Mouse (Mus musculus) midbrain, embryonic 10.5 days (tissue): Measurements from ENCODE around the gene Pidd1. TPM values are rescaled to one million over a fixed set of nuclear protein-coding genes. Genes with fewer than 3 reads are reported as not detected.

ENCODE experiments used
- DNase-seq: peaks from one replicate; pipeline ENCODE4 v3.0.0-alpha.2; 2017; ENCODE audit warnings: low spot score
- H3K27ac ChIP-seq: fragments of 300-500 bp; sonication (generic); replicated peaks from 2 replicates; pipeline ENCODE4 v1.5.1; 2016; ENCODE audit warnings: mild to moderate bottlenecking
- H3K27me3 ChIP-seq: fragments of 300-500 bp; sonication (generic); 2 replicates; pipeline ENCODE4 v1.6.1; 2016; ENCODE audit warnings: low read depth, mild to moderate bottlenecking; ENCODE audit not compliant: poor library complexity, severe bottlenecking
- H3K36me3 ChIP-seq: fragments of 300-500 bp; sonication (generic); 2 replicates; pipeline ENCODE4 v1.6.1; 2016; ENCODE audit warnings: mild to moderate bottlenecking, moderate library complexity
- H3K4me1 ChIP-seq: fragments of 300-500 bp; sonication (generic); 2 replicates; pipeline ENCODE4 v1.6.1; 2016
- H3K4me3 ChIP-seq: fragments of 300-500 bp; sonication (generic); 2 replicates; pipeline ENCODE4 v1.5.1; 2016; ENCODE audit warnings: mild to moderate bottlenecking, moderate library complexity
- H3K9me3 ChIP-seq: fragments of 300-500 bp; sonication (generic); replicated peaks from 2 replicates; pipeline ENCODE4 v1.6.1; 2016; ENCODE audit warnings: mild to moderate bottlenecking
- WGBS: fragments of 180-500 bp; shearing (Covaris S2); methylation state at CpG from one replicate; pipeline ENCODE4 v1.1.7; 2016; 5-methylcytosine and 5-hydroxymethylcytosine counted together
- polyA plus RNA-seq: library from polyadenylated mRNA; unstranded; fragments of >200 nt; fragmentation: Nextera tagmentation; extraction: Ambion mirVana; gene quantifications from 2 replicates; pipeline ENCODE4 v1.2.1, GENCODE M21; 2016

Gene Pidd1
- polyA plus RNA-seq, 1 experiment from 2014 or later: 20.9 TPM

DNA sequence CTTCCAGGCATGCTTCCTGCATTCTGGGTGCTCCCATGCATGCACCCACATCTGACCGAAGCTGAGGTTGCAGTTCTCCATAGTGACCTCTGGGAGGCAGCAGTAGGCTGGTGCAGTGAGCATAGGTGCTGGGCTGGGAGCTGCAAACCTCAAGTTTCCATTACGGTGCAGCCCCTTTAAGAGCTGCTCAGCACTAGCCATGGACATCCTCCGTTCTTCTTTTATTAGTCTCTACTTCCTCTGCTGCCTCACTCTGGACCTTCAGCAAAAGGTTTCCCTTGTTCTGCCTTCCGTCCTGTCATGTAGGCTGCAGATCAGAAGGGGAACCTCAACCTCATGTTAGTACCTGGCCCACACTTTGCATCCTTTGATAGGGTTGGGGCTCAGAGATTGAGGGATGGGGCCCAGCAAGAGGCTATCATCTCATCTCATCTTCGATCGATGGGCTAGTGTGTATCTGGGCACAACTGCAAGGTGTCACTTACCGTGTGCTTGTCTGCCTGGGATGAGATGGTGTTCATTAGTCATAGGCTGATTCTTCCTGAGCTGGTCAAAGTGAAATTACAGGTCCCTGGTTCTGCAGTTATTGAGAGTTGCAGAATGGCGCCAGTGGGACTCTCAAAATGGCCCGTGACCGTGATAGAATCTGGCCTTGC, 37.1 kb upstream of the Pidd1 start:
- Histone ChIP-seq H3K36me3 (no peaks in the 10 kb centered on the region), H3K9me3 (no peaks in the 10 kb centered on the region), H3K27me3 (peaks cover 62% of the 10 kb centered on the region), H3K4me3 (peak overlapping the region; percentile 74), H3K27ac (peak overlapping the region; percentile 79; the same call in 1 of the 2 replicates), H3K4me1 (peaks cover 51% of the 10 kb centered on the region)
- peak; percentile 66 for DNase-seq
- 13% methylated on average over 10 of the region's 10 CpGs for WGBS

DNA sequence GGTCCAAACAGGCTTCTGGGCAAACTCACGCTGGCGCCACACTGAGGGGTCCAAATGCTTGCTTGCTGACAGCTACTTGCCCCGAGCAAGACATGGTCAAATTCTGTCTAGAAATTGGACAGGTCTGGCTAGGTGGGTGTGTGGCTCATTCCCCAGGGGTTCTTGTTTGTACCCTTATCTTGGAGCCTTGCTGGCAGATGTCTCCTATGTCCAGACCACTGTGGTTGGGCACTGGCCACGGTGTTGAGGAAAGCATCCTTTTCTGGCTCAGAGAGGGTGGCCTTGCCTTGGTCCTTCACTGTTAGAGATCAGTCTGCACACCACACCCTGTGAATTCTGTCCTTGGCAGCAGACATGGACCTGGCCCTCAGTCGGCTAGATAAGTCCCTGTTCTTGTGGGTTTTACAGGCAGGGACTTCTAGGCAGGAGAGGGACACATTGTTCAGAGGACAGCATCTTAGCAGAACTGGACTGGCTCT, 34.5 kb upstream of the Pidd1 start:
- peaks cover 56% of the 10 kb centered on the region for H3K27me3 ChIP-seq
- DNase-seq: no peak
- 77% methylated on average over 5 of the region's 5 CpGs for whole genome bisulfite sequencing
- no peak overlapping the region for H3K4me3 ChIP-seq
- no peaks in the 10 kb centered on the region for H3K9me3 ChIP-seq
- peaks cover 2% of the 10 kb centered on the region; the same call in 1 of the 2 replicates for H3K36me3 ChIP-seq
- H3K4me1 ChIP-seq: peaks cover 67% of the 10 kb centered on the region
- no peak overlapping the region for H3K27ac ChIP-seq

DNA sequence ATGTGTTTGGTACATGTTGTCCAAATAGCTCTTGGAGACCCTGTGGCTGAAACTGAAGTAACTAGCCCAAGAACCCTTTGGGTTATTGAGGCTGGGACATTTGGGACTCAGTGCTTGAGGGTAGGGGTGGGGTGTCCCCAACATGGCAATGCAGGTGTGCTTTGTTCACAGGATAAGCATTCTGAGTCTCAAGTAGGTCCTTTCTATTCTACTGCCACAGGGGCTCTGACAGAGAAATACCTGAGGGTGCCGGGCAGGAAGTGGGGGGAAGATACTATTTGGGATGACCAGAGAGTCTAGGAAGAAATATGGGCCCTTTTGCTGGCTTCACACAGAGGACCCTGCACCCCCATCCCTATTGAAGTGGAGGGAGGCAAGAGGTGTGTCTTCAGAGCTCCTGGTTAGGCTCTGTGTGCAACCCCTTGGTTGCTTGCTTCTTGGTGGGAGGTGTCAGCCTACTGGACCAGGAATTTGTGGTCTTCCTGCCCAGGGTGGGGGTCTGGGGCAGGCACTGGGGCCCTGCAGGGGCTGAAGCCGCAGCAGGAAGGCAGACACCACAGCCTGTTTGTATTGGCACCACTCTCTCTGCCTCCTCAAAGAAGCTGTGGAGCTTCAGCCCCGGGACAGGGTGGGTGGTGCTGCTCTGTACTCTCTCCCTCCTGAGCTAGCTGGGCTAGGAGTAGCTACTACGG, 33.9 kb upstream of the Pidd1 start:
- Histone ChIP-seq H3K36me3 (peaks cover 6% of the 10 kb centered on the region), H3K4me3 (no peak overlapping the region), H3K27ac (no peak overlapping the region), H3K27me3 (peaks cover 50% of the 10 kb centered on the region), H3K4me1 (peaks cover 67% of the 10 kb centered on the region), H3K9me3 (no peaks in the 10 kb centered on the region)
- WGBS: 72% methylated on average over 4 of the region's 4 CpGs
- DNase-seq: no peak

DNA sequence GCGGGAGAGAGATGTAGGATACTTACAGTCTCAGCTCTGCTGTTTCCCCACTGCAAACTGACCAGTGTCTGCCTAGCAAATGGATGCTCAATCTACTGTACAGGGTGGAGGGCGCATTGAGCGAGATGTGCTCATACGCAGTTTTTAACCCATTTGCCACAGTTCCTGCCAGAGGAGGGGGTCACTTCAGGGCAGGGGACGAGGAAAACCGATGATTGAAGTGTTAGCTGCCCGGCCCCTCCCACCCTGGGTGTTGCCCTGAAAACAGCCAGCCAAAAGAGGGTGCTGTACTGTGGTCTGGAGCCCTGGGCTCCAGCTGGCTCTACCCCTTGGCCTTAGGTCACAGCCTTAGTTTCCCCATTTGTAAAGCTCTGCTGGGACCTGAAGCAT, 33.2 kb upstream of the Pidd1 start:
- Histone ChIP-seq H3K36me3 (peaks cover 14% of the 10 kb centered on the region), H3K27ac (peak overlapping the region; percentile 99), H3K9me3 (no peaks in the 10 kb centered on the region), H3K4me3 (peak overlapping the region; percentile 84), H3K27me3 (peaks cover 42% of the 10 kb centered on the region), H3K4me1 (peaks cover 61% of the 10 kb centered on the region)
- 21% methylated on average over 7 of the region's 7 CpGs for WGBS
- DNase-seq: no peak

DNA sequence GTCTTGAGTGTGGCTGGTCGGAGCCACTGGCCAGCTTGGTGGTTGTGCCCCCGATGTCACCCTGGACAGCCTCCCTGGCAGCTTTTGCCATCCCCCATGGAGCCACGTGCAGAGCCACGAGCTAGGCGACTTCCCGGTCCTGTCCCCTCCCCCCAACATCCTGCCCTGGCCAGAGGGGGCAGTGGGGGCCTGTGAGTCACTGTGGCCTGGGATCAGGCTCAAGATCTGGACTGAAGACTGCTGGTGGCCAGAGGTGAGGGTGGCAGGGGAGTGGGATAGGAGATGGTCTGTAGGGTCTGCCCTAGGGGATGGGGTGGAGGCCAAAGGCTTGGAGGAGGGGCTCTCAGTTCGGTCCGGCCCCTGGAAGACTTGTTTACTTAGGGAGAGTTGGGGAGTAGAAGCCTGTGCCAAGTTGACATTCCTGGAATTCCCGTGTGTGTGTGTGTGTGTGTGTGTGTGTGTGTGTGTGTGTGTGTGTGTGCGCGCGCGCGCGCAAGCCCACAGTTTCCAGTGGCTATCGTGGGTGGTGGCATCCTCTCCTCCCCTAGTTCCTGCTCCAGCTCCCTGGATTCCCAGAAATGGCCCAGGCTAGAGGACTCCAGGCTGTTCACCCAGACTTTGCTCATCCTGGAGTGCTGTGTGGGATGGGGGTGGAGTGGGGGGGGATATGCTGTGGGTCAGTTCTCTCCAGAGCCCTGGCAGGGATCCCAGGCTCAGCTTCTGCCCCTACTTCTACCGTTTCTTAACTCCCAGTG, 32.6 kb upstream of the Pidd1 start:
- Histone ChIP-seq H3K4me1 (peaks cover 55% of the 10 kb centered on the region), H3K27me3 (peaks cover 37% of the 10 kb centered on the region), H3K36me3 (peaks cover 18% of the 10 kb centered on the region), H3K27ac (peak overlapping the region; percentile 99), H3K4me3 (peak overlapping the region; percentile 84), H3K9me3 (no peaks in the 10 kb centered on the region)
- peak; percentile 61 for DNase-seq
- WGBS: 4% methylated on average over 17 of the region's 17 CpGs

DNA sequence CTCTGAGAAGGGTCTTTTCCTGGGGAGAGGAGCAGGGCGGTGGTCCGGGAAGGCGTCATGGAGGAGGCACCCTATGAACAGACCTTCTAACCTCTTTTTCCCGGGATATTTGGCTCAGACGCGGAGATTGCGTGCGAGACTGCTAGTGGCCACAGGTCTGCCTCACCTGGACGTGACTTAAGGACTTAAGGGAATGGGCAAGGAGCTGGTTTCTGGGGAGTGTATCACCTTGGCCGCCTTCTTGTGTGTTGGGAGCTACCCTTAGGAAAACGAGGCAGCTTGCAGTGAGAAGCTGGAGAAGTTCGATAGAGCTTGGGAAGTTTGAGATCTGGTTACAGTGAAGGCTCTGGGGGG, 32.0 kb upstream of the Pidd1 start:
- H3K36me3 ChIP-seq: peaks cover 24% of the 10 kb centered on the region
- H3K4me1 ChIP-seq: peaks cover 49% of the 10 kb centered on the region
- H3K27me3 ChIP-seq: peaks cover 31% of the 10 kb centered on the region
- no peaks in the 10 kb centered on the region for H3K9me3 ChIP-seq
- WGBS: 4% methylated on average over 12 of the region's 12 CpGs
- H3K4me3 ChIP-seq: peak overlapping the region; percentile 84
- no peak for DNase-seq
- peak overlapping the region; percentile 99 for H3K27ac ChIP-seq

DNA sequence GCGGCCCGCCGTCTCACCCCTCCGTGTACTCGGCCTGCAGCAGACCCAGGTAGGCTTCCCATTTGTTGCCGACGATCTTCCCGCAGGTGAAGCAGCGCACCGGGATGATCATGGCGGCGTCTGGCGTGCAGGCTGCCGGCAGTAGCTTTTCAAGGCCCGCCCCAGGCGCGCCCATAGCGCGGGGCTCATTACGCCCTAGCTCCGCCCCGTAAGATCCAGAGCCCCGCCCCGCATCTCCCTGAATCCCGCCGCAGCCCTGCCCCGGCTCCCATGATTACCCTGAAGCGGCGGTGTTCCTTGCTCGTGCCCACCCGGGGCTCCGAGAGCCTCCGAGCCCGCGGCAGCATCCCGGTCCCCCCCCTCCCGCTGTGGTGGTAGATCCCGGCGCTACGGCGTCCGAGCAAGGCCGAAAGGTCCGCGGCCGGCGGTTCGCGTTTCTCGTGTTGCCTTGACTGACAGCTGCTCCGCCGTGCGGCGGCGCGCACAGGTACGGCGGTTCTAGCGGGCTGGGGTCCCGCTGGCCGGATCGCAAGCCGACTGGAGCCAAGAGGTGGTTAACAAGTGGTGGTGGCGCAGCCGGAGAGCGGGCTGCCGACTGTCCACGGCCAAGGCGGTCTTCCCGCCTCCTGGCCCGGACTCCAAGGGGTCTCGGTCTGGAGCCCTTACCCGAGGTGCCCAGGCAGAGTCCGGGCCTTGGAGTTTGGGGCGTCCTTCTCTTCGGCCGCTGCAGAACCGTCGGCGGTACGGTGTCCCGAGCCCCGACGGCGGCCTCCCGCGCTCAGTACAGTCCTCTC, 31.4 kb upstream of the Pidd1 start, which contains the start of the genes Polr2l and Tspan4:
TSS of gene Polr2l (minus strand) at position 122 of the 794 bp plus-strand sequence.
TSS of gene Tspan4 (plus strand) at position 230 of the 794 bp plus-strand sequence.
- H3K4me1 ChIP-seq: peaks cover 47% of the 10 kb centered on the region
- peak within 1 kb of the TSS; percentile 84 for H3K4me3 ChIP-seq
- peaks cover 31% of the 10 kb centered on the region for H3K27me3 ChIP-seq
- DNase-seq: peak; percentile 91
- WGBS: under 1% methylated on average over 87 of the region's 87 CpGs
- H3K36me3 ChIP-seq: peaks cover 30% of the 10 kb centered on the region
- peak within 1 kb of the TSS; percentile 99 for H3K27ac ChIP-seq
- no peaks in the 10 kb centered on the region for H3K9me3 ChIP-seq

GRCm38 (mm10) chr7:141474160-141474559, 30.3 kb upstream of the Pidd1 start:
- no peak for DNase-seq
- WGBS: 12% methylated on average over 5 of the region's 5 CpGs
- H3K27ac ChIP-seq: peak overlapping the region; percentile 99; the same call in 1 of the 2 replicates
- H3K4me1 ChIP-seq: peaks cover 58% of the 10 kb centered on the region
- H3K27me3 ChIP-seq: peaks cover 31% of the 10 kb centered on the region
- no peaks in the 10 kb centered on the region for H3K9me3 ChIP-seq
- H3K36me3 ChIP-seq: peaks cover 40% of the 10 kb centered on the region
- peak overlapping the region; percentile 84 for H3K4me3 ChIP-seq

- no peak for DNase-seq
- WGBS: 92% methylated on average over 6 of the region's 6 CpGs
- peaks cover 67% of the 10 kb centered on the region for H3K4me1 ChIP-seq
Observed at GRCm38 (mm10) chr7:141472763-141473162, 28.9 kb upstream of the Pidd1 start.

DNA sequence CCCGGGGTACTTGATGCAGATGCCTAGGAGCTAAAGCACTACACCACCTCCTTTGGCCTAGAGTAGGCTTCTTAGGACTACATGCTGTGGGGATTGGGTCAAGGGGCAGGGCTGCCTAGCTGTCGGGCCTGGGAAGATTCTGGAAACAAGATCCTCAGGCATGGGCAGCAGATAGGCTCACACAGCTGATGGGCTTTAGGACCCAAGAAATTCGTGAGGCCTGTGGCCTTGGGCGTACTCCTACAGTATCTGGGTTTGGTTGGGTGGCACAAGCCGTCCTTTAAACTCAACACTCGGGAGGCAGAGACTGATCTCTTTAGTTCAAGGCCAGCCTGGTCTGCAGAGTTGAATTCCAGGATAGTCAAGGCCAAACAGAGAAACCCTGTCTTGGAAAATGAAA, 28.4 kb upstream of the Pidd1 start:
- H3K4me3 ChIP-seq: no peak overlapping the region
- no peaks in the 10 kb centered on the region for H3K9me3 ChIP-seq
- H3K36me3 ChIP-seq: peaks cover 41% of the 10 kb centered on the region
- DNase-seq: no peak
- H3K27me3 ChIP-seq: peaks cover 19% of the 10 kb centered on the region
- 90% methylated on average over 6 of the region's 6 CpGs for WGBS
- no peak overlapping the region for H3K27ac ChIP-seq
- H3K4me1 ChIP-seq: peaks cover 68% of the 10 kb centered on the region

More at GRCm38 (mm10) chr7:141472763-141473162, 28.9 kb upstream of the Pidd1 start:
- H3K36me3 ChIP-seq: peaks cover 41% of the 10 kb centered on the region
- H3K9me3 ChIP-seq: no peaks in the 10 kb centered on the region
- H3K27me3 ChIP-seq: peaks cover 24% of the 10 kb centered on the region
- H3K27ac ChIP-seq: no peak overlapping the region
- no peak overlapping the region for H3K4me3 ChIP-seq

DNA sequence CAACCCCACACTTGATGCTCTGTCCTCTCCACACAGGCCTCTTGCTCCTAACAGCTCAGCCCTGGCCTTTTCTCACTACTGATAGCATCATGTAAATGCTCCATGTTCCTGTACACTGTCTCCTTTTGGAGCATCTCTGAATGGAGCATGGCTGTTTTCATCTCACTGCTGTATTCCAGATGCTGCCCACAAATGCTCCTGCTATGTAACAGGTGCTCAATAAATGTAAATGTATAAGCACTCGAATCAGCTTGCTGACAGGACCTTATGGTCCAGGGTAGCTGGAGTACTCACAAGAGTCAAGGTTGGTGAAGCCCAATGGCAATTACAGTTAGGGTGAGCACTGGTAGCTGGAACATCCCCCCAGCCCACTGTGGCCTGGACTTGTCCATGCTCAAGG, 27.4 kb upstream of the Pidd1 start:
- peaks cover 19% of the 10 kb centered on the region for H3K27me3 ChIP-seq
- no peak overlapping the region for H3K27ac ChIP-seq
- peaks cover 41% of the 10 kb centered on the region for H3K36me3 ChIP-seq
- no peak for DNase-seq
- WGBS: 88% methylated on average over 1 of the region's 1 CpGs
- no peaks in the 10 kb centered on the region for H3K9me3 ChIP-seq
- H3K4me1 ChIP-seq: peaks cover 64% of the 10 kb centered on the region
- H3K4me3 ChIP-seq: no peak overlapping the region

- H3K9me3 ChIP-seq: no peaks in the 10 kb centered on the region
- no peak for DNase-seq
- H3K36me3 ChIP-seq: peaks cover 41% of the 10 kb centered on the region
- peaks cover 62% of the 10 kb centered on the region for H3K4me1 ChIP-seq
- H3K27ac ChIP-seq: no peak overlapping the region
- 95% methylated on average over 10 of the region's 10 CpGs for WGBS
- H3K4me3 ChIP-seq: no peak overlapping the region
- H3K27me3 ChIP-seq: peaks cover 19% of the 10 kb centered on the region
Observed at GRCm38 (mm10) chr7:141470637-141470944, 26.8 kb upstream of the Pidd1 start.
